Mouse (Mus musculus): ENCODE measurements around the gene Itk.

GRCm38 (mm10) chr11:46398933-46399383 is 9.6 kb upstream of the Itk start:
- TF ChIP-seq CTCF (conservative IDR thresholded peaks at IDR 0.05; ENCODE audit: insufficient read depth, insufficient read length, low read depth, low read length), result no peak
- no peak for TF ChIP-seq POLR2A (IDR thresholded peaks at IDR 0.05; ENCODE audit: low read depth, low read length)
